Mouse (Mus musculus) monocyte, adult 5-6 weeks (primary cell): ENCODE results near the gene Mmachc. TPM values are rescaled to one million over a fixed set of nuclear protein-coding genes. Genes with fewer than 3 reads are reported as not detected.
A peak's percentile ranks its signal among the peaks of the same experiment; 100 is the strongest.

Source experiments
- ATAC-seq: fragments of 153-309, 156-312 bp; replicated peaks from 2 replicates; pipeline ENCODE4 v1.8.0; 2017; ENCODE audit warnings: mild to moderate bottlenecking; ENCODE audit not compliant: low TSS enrichment, insufficient number of reproducible peaks, severe bottlenecking, poor library complexity, low FRiP score
- total RNA-seq: library from RNA; stranded (forward); fragments of 200-1000, 200-491, 200-594 nt; gene quantifications from 3 replicates; pipeline ENCODE4 v1.2.3, GENCODE M21; 2017

Gene Mmachc
- total RNA-seq = 1.6 to 3.3 TPM (median 2.4 TPM) in 3 replicates

- ATAC-seq = peak; percentile 97
These were observed at the start of gene Mmachc, which contains the start of gene Ccdc163 for GRCm38 (mm10) chr4:116708201-116708764. Mmachc (minus strand) TSS chr4:116708406. Ccdc163 (plus strand) TSS chr4:116708509.

- no peak for ATAC-seq
These were observed 41.5 kb upstream of the Mmachc start for GRCm38 (mm10) chr4:116749750-116750149.

GRCm38 (mm10) chr4:116738972-116739751 is 31.0 kb upstream of the Mmachc start:
- no peak for ATAC-seq

- ATAC-seq = no peak
These were observed 26.8 kb upstream of the Mmachc start for GRCm38 (mm10) chr4:116734996-116735395.

- ATAC-seq = no peak
These were observed 24.1 kb upstream of the Mmachc start for GRCm38 (mm10) chr4:116732355-116732754.

GRCm38 (mm10) chr4:116731077-116731476 is 22.9 kb upstream of the Mmachc start:
- no peak for ATAC-seq

GRCm38 (mm10) chr4:116729532-116729931 is 21.3 kb upstream of the Mmachc start:
- no peak for ATAC-seq

- ATAC-seq = no peak
These were observed 19.2 kb upstream of the Mmachc start for GRCm38 (mm10) chr4:116727401-116727800.

GRCm38 (mm10) chr4:116725444-116725843 is 17.2 kb upstream of the Mmachc start:
- no peak for ATAC-seq

- no peak for ATAC-seq
These were observed 14.0 kb upstream of the Mmachc start for GRCm38 (mm10) chr4:116722230-116722629.

GRCm38 (mm10) chr4:116721098-116721628 is 13.0 kb upstream of the Mmachc start:
- ATAC-seq = 0 out of 2 replicates have a peak, but pooled peaks have one; percentile 3

GRCm38 (mm10) chr4:116720343-116721097 is 12.3 kb upstream of the Mmachc start, which contains the start of gene Tesk2:
Tesk2 (plus strand) TSS chr4:116720948.
- peak; percentile 98 for ATAC-seq

- 0 out of 2 replicates have a peak, but pooled peaks have one; percentile 44 for ATAC-seq
These were observed 11.2 kb upstream of the Mmachc start for GRCm38 (mm10) chr4:116719396-116719795.

- ATAC-seq = no peak
These were observed 4.3 kb upstream of the Mmachc start for GRCm38 (mm10) chr4:116712536-116712935.

GRCm38 (mm10) chr4:116710154-116710553 is 1.9 kb upstream of the Mmachc start:
- no peak for ATAC-seq

- ATAC-seq = no peak
These were observed 685 bp upstream of the Mmachc start for GRCm38 (mm10) chr4:116708791-116709390.

- ATAC-seq = no peak
These were observed 540 bp downstream of the Mmachc start for GRCm38 (mm10) chr4:116707666-116708065.

- ATAC-seq = peak; percentile 50; the same call in 1 of the 2 replicates
These were observed 4.4 kb downstream of the Mmachc start for GRCm38 (mm10) chr4:116703804-116704203.

- ATAC-seq = peak; percentile 42; the same call in 1 of the 2 replicates
These were observed 7.2 kb downstream of the Mmachc start for GRCm38 (mm10) chr4:116700964-116701363.
